Mouse (Mus musculus) embryonic stem cell, embryonic (primary cell): ENCODE measurements around the gene Olfr729.

Experiments used
- CTCF ChIA-PET, 4 experiments: fragments of 300-600 bp in 2 of 4; fragments of 350-600 bp in 2 of 4; sonication (Branson Sonifier 250); formaldehyde crosslinking; loops; one replicate each; lab custom pipeline; 2022; ENCODE audit warnings: inconsistent platforms in 2 of 4; lab: Charles Lee
- POLR2A ChIA-PET, 4 experiments: fragments of 300-600 bp in 2 of 4; fragments of 350-600 bp in 2 of 4; sonication (Branson Sonifier 250); formaldehyde crosslinking; loops; one replicate each; lab custom pipeline; 2022; ENCODE audit warnings: antibody characterized with exemption in 4 of 4, inconsistent platforms in 1 of 4; lab: Charles Lee

The Olfr729 gene

GRCm38 (mm10) chr14:50152810-50153209 lies at the start of gene Olfr729:
Gene Olfr729, minus strand, starts transcription at chr14:50152910.
- CTCF ChIA-PET: no interaction called here
- POLR2A ChIA-PET: no interaction called here

GRCm38 (mm10) chr14:50188098-50188497 lies 35.4 kb upstream of the Olfr729 start, which contains the start of gene Olfr730:
Gene Olfr730, minus strand, starts transcription at chr14:50188198.
- POLR2A ChIA-PET: no interaction called here

GRCm38 (mm10) chr14:50142580-50142979 lies 10.1 kb downstream of the Olfr729 start, which contains the start of gene Olfr728:
Gene Olfr728, minus strand, starts transcription at chr14:50142680.
- ChIA-PET CTCF (no interaction called here), POLR2A (no interaction called here)

More at GRCm38 (mm10) chr14:50188098-50188497, 35.4 kb upstream of the Olfr729 start, which contains the start of gene Olfr730:
- CTCF ChIA-PET: no interaction called here

- ChIA-PET POLR2A (no interaction called here), CTCF (no interaction called here)
These were observed 29.8 kb downstream of the Olfr729 start, which contains the start of gene Olfr727 for GRCm38 (mm10) chr14:50122886-50123285. Gene Olfr727, plus strand, starts transcription at chr14:50123186.
